In genomic region chr13:104493466-104493993, GRCm38 (mm10) we compare ENCODE assay signal across 12 mouse cellular contexts.
DNase-seq lines count a peak whose midpoint lies in the region; ATAC-seq and TF ChIP-seq lines count a peak whose summit lies in the region.
"Had no signal": no experiment of that assay in that cellular context is flagged by ENCODE, and none has a peak within 500 bp of the region (broad histone marks: within the 10 kb centered on the region; RNA-seq: fewer than 3 reads in every experiment).

No protein-coding gene starts in this region.

- no peak overlapping the region for H3K4me2 ChIP-seq in hindbrain, postnatal 0 days (ENCODE audit: low read depth, low read length)
- H3K4me2 ChIP-seq in hindbrain, embryonic 14.5 days (replicated peaks), result no peak overlapping the region
- H3K4me2 ChIP-seq: hindbrain, embryonic 15.5 days had no signal

- no peaks in the 10 kb centered on the region for H3K36me3 ChIP-seq in hindbrain, postnatal 0 days (ENCODE audit: insufficient read depth, low read length)
- H3K36me3 ChIP-seq in hindbrain, embryonic 14.5 days (replicated peaks; ENCODE audit: control insufficient read depth, insufficient read depth), result no peaks in the 10 kb centered on the region
- H3K36me3 ChIP-seq: hindbrain, embryonic 15.5 days had no signal

- TF ChIP-seq CTCF in hindbrain, postnatal 0 days (IDR thresholded peaks at IDR 0.05; ENCODE audit: low read depth), result no peak
- no peak for TF ChIP-seq CTCF in cerebellum, adult 2 months (IDR thresholded peaks at IDR 0.05; ENCODE audit: borderline replicate concordance, insufficient read depth, low read depth, low read length)

- H3K9ac ChIP-seq in hindbrain, postnatal 0 days (replicated peaks; ENCODE audit: low read length), result no peak overlapping the region
- no peak overlapping the region for H3K9ac ChIP-seq in hindbrain, embryonic 14.5 days
- H3K9ac ChIP-seq: hindbrain, embryonic 15.5 days had no signal

- H3K27me3 ChIP-seq in hindbrain, postnatal 0 days (ENCODE audit: insufficient read depth, low read length), result no peaks in the 10 kb centered on the region
- no peaks in the 10 kb centered on the region for H3K27me3 ChIP-seq in hindbrain, embryonic 14.5 days (ENCODE audit: control insufficient read depth, insufficient read depth, low read length)
- no peaks in the 10 kb centered on the region for H3K27me3 ChIP-seq in cerebellum, adult 2 months (ENCODE audit: control insufficient read depth, insufficient read depth, low read length)
- H3K27me3 ChIP-seq: hindbrain, embryonic 15.5 days had no signal

- TF ChIP-seq POLR2A in cerebellum, adult 2 months (IDR thresholded peaks at IDR 0.05; ENCODE audit: borderline replicate concordance, insufficient read depth, low read length), result no peak

- no peak overlapping the region for H3K27ac ChIP-seq in hindbrain, postnatal 0 days
- no peak overlapping the region for H3K27ac ChIP-seq in hindbrain, embryonic 14.5 days
- H3K27ac ChIP-seq in cerebellum, adult 2 months (ENCODE audit: insufficient read depth, low read length), result no peak overlapping the region
- H3K27ac ChIP-seq: hindbrain, embryonic 15.5 days had no signal

- peak; percentile 20 to 70 for DNase-seq in adrenal gland, adult (ENCODE audit: inconsistent age in 2 of 2, low spot score in 1 of 2)
- DNase-seq in adrenal gland, postnatal 4 days (ENCODE audit: low spot score in 2 of 2), result no peak
- DNase-seq in hindbrain, postnatal 0 days (ENCODE audit: low spot score), result peak; percentile 21
- no peak for DNase-seq in hindbrain, embryonic 14.5 days (ENCODE audit: low spot score)
- DNase-seq in lung, postnatal 36 days, result peak; percentile 10
- no peak for DNase-seq in lung, postnatal 25 days (ENCODE audit: low spot score)
- DNase-seq in skeletal muscle tissue, adult 2 months (ENCODE audit: low read depth, low spot score), result peak; percentile 19
- no peak for DNase-seq in cerebellum, adult 2 months
- DNase-seq: cerebellum, adult 11 months; right cerebral cortex, postnatal 25 days had no signal

- no peak for ATAC-seq in hindbrain, postnatal 0 days
- ATAC-seq in hindbrain, embryonic 14.5 days (ENCODE audit: low FRiP score), result no peak
- ATAC-seq: forebrain, embryonic 14.5 days had no signal

- no peaks in the 10 kb centered on the region for H3K4me1 ChIP-seq in hindbrain, postnatal 0 days (ENCODE audit: insufficient read depth, low read length)
- H3K4me1 ChIP-seq in hindbrain, embryonic 14.5 days (replicated peaks; ENCODE audit: control insufficient read depth, insufficient read depth, low read length), result 0 out of 2 replicates have a peak, but pooled peaks cover 4% of the 10 kb centered on the region
- no peaks in the 10 kb centered on the region for H3K4me1 ChIP-seq in cerebellum, adult 2 months (ENCODE audit: control insufficient read depth, insufficient read depth, low read length)
- H3K4me1 ChIP-seq: hindbrain, embryonic 15.5 days had no signal

- H3K9me3 ChIP-seq in hindbrain, postnatal 0 days (ENCODE audit: low read length), result no peaks in the 10 kb centered on the region
- no peaks in the 10 kb centered on the region for H3K9me3 ChIP-seq in hindbrain, embryonic 14.5 days (ENCODE audit: control insufficient read depth, low read length)
- H3K9me3 ChIP-seq: hindbrain, embryonic 15.5 days had no signal

- H3K4me3 ChIP-seq in hindbrain, postnatal 0 days (ENCODE audit: low read length), result no peak overlapping the region
- no peak overlapping the region for H3K4me3 ChIP-seq in hindbrain, embryonic 14.5 days (replicated peaks; ENCODE audit: low read length)
- no peak overlapping the region for H3K4me3 ChIP-seq in cerebellum, adult 2 months (replicated peaks; ENCODE audit: insufficient read depth, low read depth, low read length)
- H3K4me3 ChIP-seq: hindbrain, embryonic 15.5 days had no signal

- WGBS in hindbrain, postnatal 0 days, result 68% methylated on average over 8 of the region's 8 CpGs
- 79% methylated on average over 8 of the region's 8 CpGs for WGBS in hindbrain, embryonic 14.5 days
- WGBS in cerebellum, adult 2 months, result 51% methylated on average over 8 of the region's 8 CpGs

Comparison
In these comparisons a context has a peak if more than half of its experiments do, and no peak if none do; other contexts are left out.
1. DNase-seq: peak in adrenal gland, adult (2 of 2), hindbrain, postnatal 0 days (single experiment), lung, postnatal 36 days (single experiment) and skeletal muscle tissue, adult 2 months (single experiment); none in adrenal gland, postnatal 4 days (0 of 2), hindbrain, embryonic 14.5 days (single experiment), lung, postnatal 25 days (single experiment) and cerebellum, adult 2 months (0 of 2).